In the genomic region with DNA sequence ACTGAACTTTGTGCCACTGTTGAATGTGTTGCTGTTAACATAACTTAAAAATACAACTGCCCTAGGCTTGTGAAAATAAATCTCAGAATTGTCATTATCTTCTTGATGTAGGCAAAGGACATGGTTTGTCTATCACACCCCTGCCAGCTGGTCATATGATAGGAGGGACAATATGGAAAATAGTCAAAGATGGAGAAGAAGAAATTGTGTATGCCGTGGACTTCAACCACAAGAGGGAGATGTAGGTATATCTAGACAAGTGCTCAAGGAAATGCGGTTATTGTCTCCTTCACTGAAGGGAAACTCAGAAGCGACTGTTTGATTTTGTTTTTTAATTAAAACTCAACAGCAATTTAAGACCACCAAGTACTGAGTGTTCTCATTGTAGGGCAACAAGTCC, we compare ENCODE assay signal across 10 mouse cellular contexts. TPM values are rescaled to one million over a fixed set of nuclear protein-coding genes. Genes with fewer than 3 reads are reported as not detected.
DNase-seq lines count a peak whose midpoint lies in the region; ATAC-seq and TF ChIP-seq lines count a peak whose summit lies in the region.
"Had no signal": no experiment of that assay in that cellular context is flagged by ENCODE, and none has a peak within 500 bp of the region (broad histone marks: within the 10 kb centered on the region; RNA-seq: fewer than 3 reads in every experiment).

No protein-coding gene starts in this region.

- no peak overlapping the region for H3K4me2 ChIP-seq in liver, embryonic 11.5 days
- H3K4me2 ChIP-seq in liver, embryonic 12.5 days, result no peak overlapping the region
- H3K4me2 ChIP-seq: neural tube, embryonic 13.5 days had no signal

- ATAC-seq in frontal cortex, adult (ENCODE audit: low TSS enrichment), result peak; percentile 67; the same call in 1 of the 2 replicates
- ATAC-seq in liver, embryonic 11.5 days (replicated peaks; ENCODE audit: low FRiP score), result 0 out of 2 replicates have a peak, but pooled peaks have one; percentile 15
- ATAC-seq in liver, embryonic 12.5 days, result no peak
- ATAC-seq in cerebellum, adult (ENCODE audit: insufficient number of reproducible peaks, low FRiP score, low TSS enrichment), result no peak

- no peak for TF ChIP-seq POLR2A in cortical plate, adult 2 months (IDR thresholded peaks at IDR 0.05; ENCODE audit: extremely low read depth, insufficient read depth, low read length)

- H3K9ac ChIP-seq in liver, embryonic 11.5 days (ENCODE audit: low read depth, low read length), result no peak overlapping the region
- H3K9ac ChIP-seq in liver, embryonic 12.5 days, result no peak overlapping the region
- H3K9ac ChIP-seq: neural tube, embryonic 13.5 days had no signal

- H3K4me1 ChIP-seq in liver, embryonic 11.5 days (replicated peaks; ENCODE audit: control insufficient read depth, insufficient read depth, low read length), result peaks cover 3% of the 10 kb centered on the region; the same call in 1 of the 2 replicates
- H3K4me1 ChIP-seq in liver, embryonic 12.5 days, result peaks cover 14% of the 10 kb centered on the region
- H3K4me1 ChIP-seq in cortical plate, adult 2 months (ENCODE audit: control insufficient read depth, insufficient read depth, low read length), result no peaks in the 10 kb centered on the region
- H3K4me1 ChIP-seq: neural tube, embryonic 13.5 days had no signal

- no peak for DNase-seq in frontal cortex, postnatal 10 days (ENCODE audit: low spot score in 2 of 2)
- DNase-seq in liver, embryonic 11.5 days (ENCODE audit: low spot score), result no peak
- DNase-seq in retina, embryonic 14.5 days (ENCODE audit: low spot score), result peak; percentile 62
- no peak for DNase-seq in adrenal gland, postnatal 25 days
- DNase-seq: kidney, adult 18-20 months had no signal

- peaks cover 49% of the 10 kb centered on the region for H3K36me3 ChIP-seq in liver, embryonic 11.5 days (ENCODE audit: control insufficient read depth, insufficient read depth, low read length)
- H3K36me3 ChIP-seq in liver, embryonic 12.5 days, result peaks cover 84% of the 10 kb centered on the region

- no peak overlapping the region for H3K4me3 ChIP-seq in liver, embryonic 11.5 days (ENCODE audit: low read depth, low read length)
- H3K4me3 ChIP-seq in liver, embryonic 12.5 days, result no peak overlapping the region
- H3K4me3 ChIP-seq in cortical plate, adult 2 months (ENCODE audit: insufficient read depth, low read length), result no peak overlapping the region
- H3K4me3 ChIP-seq: neural tube, embryonic 13.5 days had no signal

- peak; percentile 20; the same call in 1 of the 2 replicates for TF ChIP-seq CTCF in cortical plate, adult 2 months (IDR thresholded peaks at IDR 0.05; ENCODE audit: extremely low read depth, insufficient read depth, low read length)

- H3K27me3 ChIP-seq in liver, embryonic 11.5 days (replicated peaks; ENCODE audit: control insufficient read depth, insufficient read depth, low read length), result no peaks in the 10 kb centered on the region
- H3K27me3 ChIP-seq in liver, embryonic 12.5 days (replicated peaks), result no peaks in the 10 kb centered on the region
- H3K27me3 ChIP-seq: neural tube, embryonic 13.5 days had no signal

- no peak overlapping the region for H3K27ac ChIP-seq in liver, embryonic 11.5 days (ENCODE audit: low read depth, low read length)
- H3K27ac ChIP-seq in liver, embryonic 12.5 days, result no peak overlapping the region
- no peak overlapping the region for H3K27ac ChIP-seq in cortical plate, adult 2 months (ENCODE audit: insufficient read depth, low read length)
- H3K27ac ChIP-seq: neural tube, embryonic 13.5 days had no signal

- H3K9me3 ChIP-seq in liver, embryonic 11.5 days (ENCODE audit: control insufficient read depth, low read length), result no peaks in the 10 kb centered on the region
- no peaks in the 10 kb centered on the region for H3K9me3 ChIP-seq in liver, embryonic 12.5 days (replicated peaks)
- H3K9me3 ChIP-seq: neural tube, embryonic 13.5 days had no signal

- WGBS in liver, embryonic 11.5 days, result 79% methylated on average over 3 of the region's 3 CpGs
- 64% methylated on average over 3 of the region's 3 CpGs for WGBS in liver, embryonic 12.5 days (ENCODE audit: insufficient replicate concordance)

RNA-seq across cellular contexts. Expression of gene Cpsf2, which starts 9.3 kb away (rescaled TPM):
- 46.9 and 48.8 TPM in 2 replicates for polyA plus RNA-seq in liver, embryonic 11.5 days (2014; fragmentation: Nextera tagmentation; extraction: Ambion mirVana)
- 28.9 and 29.3 TPM in 2 replicates for polyA plus RNA-seq in liver, embryonic 12.5 days (2016; fragmentation: Nextera tagmentation; extraction: Ambion mirVana)
- 13.3 and 13.6 TPM in 2 replicates for polyA plus RNA-seq in cortical plate, adult 2 months (2012; rRNA removed)
- 39.6 and 39.7 TPM in 2 replicates for total RNA-seq in adrenal gland, postnatal 25 days (2021)

RNA-seq across cellular contexts. Expression of gene Atxn3, which starts 27.1 kb away (rescaled TPM):
- polyA plus RNA-seq in liver, embryonic 11.5 days (2014; fragmentation: Nextera tagmentation; extraction: Ambion mirVana), result 21.4 and 23.4 TPM in 2 replicates
- polyA plus RNA-seq in liver, embryonic 12.5 days (2016; fragmentation: Nextera tagmentation; extraction: Ambion mirVana), result 12.4 and 15.3 TPM in 2 replicates
- 17.1 and 17.6 TPM in 2 replicates for polyA plus RNA-seq in cortical plate, adult 2 months (2012; rRNA removed)
- 18.5 and 30.1 TPM in 2 replicates for total RNA-seq in adrenal gland, postnatal 25 days (2021)

Comparison
In these comparisons a context has a peak if more than half of its experiments do, and no peak if none do; other contexts are left out.
1. ATAC-seq: peak in frontal cortex, adult (single experiment) and liver, embryonic 11.5 days (single experiment); none in liver, embryonic 12.5 days (single experiment) and cerebellum, adult (single experiment).